Mouse (Mus musculus): ENCODE measurements around the gene Eif5. TPM values are rescaled to one million over a fixed set of nuclear protein-coding genes. Genes with fewer than 3 reads are reported as not detected.
A peak's percentile ranks its signal among the peaks of the same experiment; 100 is the strongest.
"Not testable (repeated sequence)": the region's sequence is repeated elsewhere in the genome, so short reads cannot be mapped to it uniquely, and the experiment has no call there.

Eif5 gene
- total RNA-seq, 2 experiments from 2014 or later: 253 to 296 TPM

GRCm38 (mm10) chr12:111519821-111520220, 18.0 kb upstream of the Eif5 start:
- no peak for ATAC-seq (replicated peaks; ENCODE audit: low FRiP score, poor library complexity, severe bottlenecking)

- no peak for ATAC-seq (replicated peaks; ENCODE audit: low FRiP score, poor library complexity, severe bottlenecking)
These were observed 16.8 kb upstream of the Eif5 start for GRCm38 (mm10) chr12:111520994-111521393.

- no peak for ATAC-seq (replicated peaks; ENCODE audit: low FRiP score, poor library complexity, severe bottlenecking)
These were observed 13.3 kb upstream of the Eif5 start for GRCm38 (mm10) chr12:111524469-111524868.

- no peak for ATAC-seq (replicated peaks; ENCODE audit: low FRiP score, poor library complexity, severe bottlenecking)
These were observed 12.9 kb upstream of the Eif5 start for GRCm38 (mm10) chr12:111524883-111525282.

- ATAC-seq (replicated peaks; ENCODE audit: low FRiP score, poor library complexity, severe bottlenecking): no peak
These were observed 10.1 kb upstream of the Eif5 start for GRCm38 (mm10) chr12:111527643-111528281.

GRCm38 (mm10) chr12:111529192-111529591, 8.6 kb upstream of the Eif5 start:
- ATAC-seq (replicated peaks; ENCODE audit: low FRiP score, poor library complexity, severe bottlenecking): no peak

- ATAC-seq (replicated peaks; ENCODE audit: low FRiP score, poor library complexity, severe bottlenecking): no peak
These were observed 4.6 kb upstream of the Eif5 start for GRCm38 (mm10) chr12:111533096-111533794.

- peak; percentile 66 for ATAC-seq (replicated peaks; ENCODE audit: low FRiP score, poor library complexity, severe bottlenecking)
These were observed 2.5 kb upstream of the Eif5 start for GRCm38 (mm10) chr12:111535281-111535680.

GRCm38 (mm10) chr12:111535762-111536161, 2.1 kb upstream of the Eif5 start:
- no peak for ATAC-seq (replicated peaks; ENCODE audit: low FRiP score, poor library complexity, severe bottlenecking)

GRCm38 (mm10) chr12:111536746-111537145, 1.1 kb upstream of the Eif5 start:
- ATAC-seq (replicated peaks; ENCODE audit: low FRiP score, poor library complexity, severe bottlenecking): no peak

GRCm38 (mm10) chr12:111537341-111537740, 475 bp upstream of the Eif5 start:
- peak; percentile 41 for ATAC-seq (replicated peaks; ENCODE audit: low FRiP score, poor library complexity, severe bottlenecking)

GRCm38 (mm10) chr12:111538292-111539040, 650 bp downstream of the Eif5 start:
- ATAC-seq (replicated peaks; ENCODE audit: low FRiP score, poor library complexity, severe bottlenecking): peak; percentile 40

GRCm38 (mm10) chr12:111539041-111539345, 1.2 kb downstream of the Eif5 start:
- no peak for ATAC-seq (replicated peaks; ENCODE audit: low FRiP score, poor library complexity, severe bottlenecking)

GRCm38 (mm10) chr12:111547070-111547469, 9.3 kb downstream of the Eif5 start:
- ATAC-seq (replicated peaks; ENCODE audit: low FRiP score, poor library complexity, severe bottlenecking): no peak

GRCm38 (mm10) chr12:111548555-111549289, 10.9 kb downstream of the Eif5 start:
- 0 out of 2 replicates have a peak, but pooled peaks have one; percentile 20 for ATAC-seq (replicated peaks; ENCODE audit: low FRiP score, poor library complexity, severe bottlenecking)

- ATAC-seq (replicated peaks; ENCODE audit: low FRiP score, poor library complexity, severe bottlenecking): peak; percentile 65; the same call in 1 of the 2 replicates
These were observed 12.9 kb downstream of the Eif5 start for GRCm38 (mm10) chr12:111550679-111551078.

GRCm38 (mm10) chr12:111552342-111552741, 14.5 kb downstream of the Eif5 start:
- ATAC-seq (replicated peaks; ENCODE audit: low FRiP score, poor library complexity, severe bottlenecking): no peak

- ATAC-seq (replicated peaks; ENCODE audit: low FRiP score, poor library complexity, severe bottlenecking): no peak
These were observed 17.5 kb downstream of the Eif5 start for GRCm38 (mm10) chr12:111555357-111555756.

GRCm38 (mm10) chr12:111555893-111556292, 18.1 kb downstream of the Eif5 start:
- ATAC-seq (replicated peaks; ENCODE audit: low FRiP score, poor library complexity, severe bottlenecking): not testable (repeated sequence)

GRCm38 (mm10) chr12:111557538-111557937, 19.7 kb downstream of the Eif5 start:
- ATAC-seq (replicated peaks; ENCODE audit: low FRiP score, poor library complexity, severe bottlenecking): no peak

All from erythroid progenitor cell, adult 5-6 weeks (primary cell).